Mouse (Mus musculus) olfactory bulb, adult 2 months (tissue): ENCODE results near the gene Adat1.

Source experiments
- CTCF ChIP-seq: fragments of 200-500 bp; IDR thresholded peaks from 2 replicates; pipeline ENCODE4 v1.5.1; 2012; ENCODE audit warnings: low read depth, mild to moderate bottlenecking, low read length, moderate library complexity; ENCODE audit not compliant: insufficient read depth
- POLR2A ChIP-seq: fragments of 200-500 bp; IDR thresholded peaks from 2 replicates; pipeline ENCODE4 v1.6.1; 2012; ENCODE audit warnings: mild to moderate bottlenecking, low read depth, low read length, moderate library complexity; ENCODE audit not compliant: insufficient read depth

- TF ChIP-seq CTCF (no peak), POLR2A (no peak)
Observed at GRCm38 (mm10) chr8:111968991-111969390, 23.1 kb downstream of the Adat1 start.
